Mouse (Mus musculus): ENCODE results near the gene Gm21958. TPM values are rescaled to one million over a fixed set of nuclear protein-coding genes. Genes with fewer than 3 reads are reported as not detected.

The Gm21958 gene
- total RNA-seq, 2 experiments from 2014 or later, result not detected

- TF ChIP-seq CTCF (IDR thresholded peaks at IDR 0.05), result no peak
- intact Hi-C loops (cut with DNase I), result loop anchor here (10.0 kb wide), 1 partner anchor 1152 kb away; no protein-coding TSS in a partner anchor
- no peak overlapping the region for H3K4me3 ChIP-seq
- DNase-seq (ENCODE audit: extremely low spot score in 1 of 2, low spot score in 2 of 2), result no peak
- no peak overlapping the region for H3K27ac ChIP-seq
These were observed 37.3 kb downstream of the Gm21958 start for GRCm38 (mm10) chr3:54676818-54677217.

- intact Hi-C loops (cut with DNase I), result loop anchor here (1.0 to 10.0 kb wide), 4 partner anchors 316 to 1148 kb away; no protein-coding TSS in a partner anchor
- peak; percentile 84 for TF ChIP-seq CTCF (IDR thresholded peaks at IDR 0.05)
- DNase-seq (ENCODE audit: extremely low spot score in 1 of 2, low spot score in 2 of 2), result peak; percentile 38 to 41
These were observed 41.3 kb downstream of the Gm21958 start for GRCm38 (mm10) chr3:54672557-54673529.

GRCm38 (mm10) chr3:54672111-54672510 lies 42.0 kb downstream of the Gm21958 start:
- Histone ChIP-seq H3K4me3 (no peak overlapping the region), H3K27ac (no peak overlapping the region)
- DNase-seq (ENCODE audit: extremely low spot score in 1 of 2, low spot score in 2 of 2), result no peak
- no peak for TF ChIP-seq CTCF (IDR thresholded peaks at IDR 0.05)
- intact Hi-C loops (cut with DNase I), result loop anchor here (1.0 to 10.0 kb wide), 4 partner anchors 315 to 1147 kb away; no protein-coding TSS in a partner anchor

More at GRCm38 (mm10) chr3:54672557-54673529, 41.3 kb downstream of the Gm21958 start:
- no peak overlapping the region for H3K27ac ChIP-seq
- H3K4me3 ChIP-seq, result no peak overlapping the region

- H3K27ac ChIP-seq, result no peak overlapping the region
- intact Hi-C loops (cut with DNase I), result no loop called here
- no peak for TF ChIP-seq CTCF (IDR thresholded peaks at IDR 0.05)
- no peak for DNase-seq (ENCODE audit: extremely low spot score in 1 of 2, low spot score in 2 of 2)
- no peak overlapping the region for H3K4me3 ChIP-seq
These were observed 44.6 kb downstream of the Gm21958 start for GRCm38 (mm10) chr3:54669559-54669958.

GRCm38 (mm10) chr3:54668722-54669121 lies 45.4 kb downstream of the Gm21958 start:
- no peak overlapping the region for H3K4me3 ChIP-seq
- TF ChIP-seq CTCF (IDR thresholded peaks at IDR 0.05), result no peak
- no peak for DNase-seq (ENCODE audit: extremely low spot score in 1 of 2, low spot score in 2 of 2)
- no peak overlapping the region for H3K27ac ChIP-seq
- intact Hi-C loops (cut with DNase I), result no loop called here

GRCm38 (mm10) chr3:54668141-54668540 lies 46.0 kb downstream of the Gm21958 start:
- no peak overlapping the region for H3K4me3 ChIP-seq
- no peak for TF ChIP-seq CTCF (IDR thresholded peaks at IDR 0.05)
- intact Hi-C loops (cut with DNase I), result no loop called here
- DNase-seq (ENCODE audit: extremely low spot score in 1 of 2, low spot score in 2 of 2), result no peak
- no peak overlapping the region for H3K27ac ChIP-seq

Other genes starting within 250 kb of the Gm21958 start
- 10 to 100 TPM; 37.6 to 48.2 TPM for gene Supt20, start 21.5 kb downstream of the Gm21958 start, total RNA-seq (2021)
- 10 to 100 TPM; 34.3 to 37.3 TPM for gene Exosc8, start 21.0 kb upstream of the Gm21958 start, total RNA-seq (2021)
- 10 to 100 TPM; 17.7 to 18.0 TPM for gene Alg5, start 21.2 kb upstream of the Gm21958 start, total RNA-seq (2021)
- 1 to 10 TPM; 7.8 to 9.4 TPM for gene Smad9, start 41.2 kb upstream of the Gm21958 start, total RNA-seq (2021)
- gene Rfxap, start 93.4 kb upstream of the Gm21958 start, total RNA-seq (2021), result 10 to 100 TPM; 47.9 to 49.5 TPM
- 10 to 100 TPM; 29.1 to 33.0 TPM for gene Sertm1, start 201.5 kb upstream of the Gm21958 start, total RNA-seq (2021)

Data from left cerebral cortex, adult 2 months (tissue).